ENCODE assay signal across 20 mouse cellular contexts in genomic region chr8:49194592-49195332, GRCm38 (mm10).
A peak's percentile ranks its signal among the peaks of the same experiment; 100 is the strongest.
DNase-seq lines count a peak whose midpoint lies in the region; ATAC-seq and TF ChIP-seq lines count a peak whose summit lies in the region.
"Had no signal": no experiment of that assay in that cellular context is flagged by ENCODE, and none has a peak within 500 bp of the region (broad histone marks: within the 10 kb centered on the region; RNA-seq: fewer than 3 reads in every experiment).

No protein-coding gene starts in this region.

- H3K36me3 ChIP-seq in midbrain, embryonic 10.5 days: no peaks in the 10 kb centered on the region
- no peaks in the 10 kb centered on the region for H3K36me3 ChIP-seq in midbrain, postnatal 0 days (ENCODE audit: insufficient read depth, low read length)
- H3K36me3 ChIP-seq in embryonic facial prominence, embryonic 10.5 days (replicated peaks): no peaks in the 10 kb centered on the region
- H3K36me3 ChIP-seq in midbrain, embryonic 11.5 days (ENCODE audit: control insufficient read depth, insufficient read depth, low read length): no peaks in the 10 kb centered on the region
- no peaks in the 10 kb centered on the region for H3K36me3 ChIP-seq in neural tube, embryonic 15.5 days
- H3K36me3 ChIP-seq: hindbrain, embryonic 15.5 days had no signal

- H3K27ac ChIP-seq in midbrain, embryonic 10.5 days (replicated peaks): peak overlapping the region; percentile 58
- H3K27ac ChIP-seq in midbrain, postnatal 0 days (ENCODE audit: low read depth, low read length): no peak overlapping the region
- H3K27ac ChIP-seq in embryonic facial prominence, embryonic 10.5 days (replicated peaks): 0 out of 2 replicates have a peak overlapping the region, but pooled peaks have one; percentile 2
- peak overlapping the region; percentile 3; the same call in 1 of the 2 replicates for H3K27ac ChIP-seq in midbrain, embryonic 11.5 days (ENCODE audit: low read depth, low read length)
- 0 out of 2 replicates have a peak overlapping the region, but pooled peaks have one; percentile 11 for H3K27ac ChIP-seq in neural tube, embryonic 15.5 days (replicated peaks)
- H3K27ac ChIP-seq: hindbrain, embryonic 15.5 days had no signal

- TF ChIP-seq CTCF in midbrain, postnatal 0 days (IDR thresholded peaks at IDR 0.05): no peak

- 57% methylated on average over 11 of the region's 11 CpGs for WGBS in midbrain, embryonic 10.5 days
- 23% methylated on average over 11 of the region's 11 CpGs for WGBS in midbrain, postnatal 0 days
- 60% methylated on average over 11 of the region's 11 CpGs for WGBS in embryonic facial prominence, embryonic 10.5 days
- 43% methylated on average over 11 of the region's 11 CpGs for WGBS in midbrain, embryonic 11.5 days
- 52% methylated on average over 11 of the region's 11 CpGs for WGBS in neural tube, embryonic 15.5 days

- peaks cover 11% of the 10 kb centered on the region for H3K4me1 ChIP-seq in midbrain, embryonic 10.5 days
- no peaks in the 10 kb centered on the region for H3K4me1 ChIP-seq in midbrain, postnatal 0 days (ENCODE audit: insufficient read depth, low read length)
- peaks cover 7% of the 10 kb centered on the region; the same call in 1 of the 2 replicates for H3K4me1 ChIP-seq in embryonic facial prominence, embryonic 10.5 days
- H3K4me1 ChIP-seq in midbrain, embryonic 11.5 days (ENCODE audit: control insufficient read depth, insufficient read depth, low read length): no peaks in the 10 kb centered on the region; the same call in 1 of the 2 replicates
- H3K4me1 ChIP-seq in neural tube, embryonic 15.5 days: no peaks in the 10 kb centered on the region

- no peak for ATAC-seq in midbrain, postnatal 0 days (ENCODE audit: low FRiP score)
- ATAC-seq in midbrain, embryonic 11.5 days (ENCODE audit: low FRiP score): peak; percentile 91
- ATAC-seq in neural tube, embryonic 15.5 days (ENCODE audit: low FRiP score): no peak

- no peak overlapping the region for H3K4me3 ChIP-seq in midbrain, embryonic 10.5 days
- no peak overlapping the region for H3K4me3 ChIP-seq in midbrain, postnatal 0 days (ENCODE audit: low read depth, low read length)
- H3K4me3 ChIP-seq in embryonic facial prominence, embryonic 10.5 days: no peak overlapping the region
- no peak overlapping the region for H3K4me3 ChIP-seq in midbrain, embryonic 11.5 days (ENCODE audit: low read depth, low read length)
- H3K4me3 ChIP-seq in neural tube, embryonic 15.5 days (replicated peaks): no peak overlapping the region
- H3K4me3 ChIP-seq: hindbrain, embryonic 15.5 days had no signal

- H3K27me3 ChIP-seq in midbrain, embryonic 10.5 days (ENCODE audit: low read depth, poor library complexity, severe bottlenecking): no peaks in the 10 kb centered on the region
- H3K27me3 ChIP-seq in midbrain, postnatal 0 days (ENCODE audit: insufficient read depth, low read length): no peaks in the 10 kb centered on the region
- no peaks in the 10 kb centered on the region for H3K27me3 ChIP-seq in embryonic facial prominence, embryonic 10.5 days (replicated peaks; ENCODE audit: low read depth, poor library complexity, severe bottlenecking)
- no peaks in the 10 kb centered on the region for H3K27me3 ChIP-seq in midbrain, embryonic 11.5 days (ENCODE audit: control insufficient read depth, insufficient read depth, low read length)
- H3K27me3 ChIP-seq in neural tube, embryonic 15.5 days (replicated peaks): no peaks in the 10 kb centered on the region
- H3K27me3 ChIP-seq: hindbrain, embryonic 15.5 days had no signal

- no peaks in the 10 kb centered on the region for H3K9me3 ChIP-seq in midbrain, embryonic 10.5 days (replicated peaks)
- no peaks in the 10 kb centered on the region for H3K9me3 ChIP-seq in midbrain, postnatal 0 days (ENCODE audit: low read length)
- H3K9me3 ChIP-seq in embryonic facial prominence, embryonic 10.5 days: no peaks in the 10 kb centered on the region
- no peaks in the 10 kb centered on the region for H3K9me3 ChIP-seq in midbrain, embryonic 11.5 days (ENCODE audit: control insufficient read depth, low read length)
- H3K9me3 ChIP-seq in neural tube, embryonic 15.5 days (replicated peaks): no peaks in the 10 kb centered on the region
- H3K9me3 ChIP-seq: hindbrain, embryonic 15.5 days had no signal

- no peak overlapping the region for H3K4me2 ChIP-seq in midbrain, postnatal 0 days (ENCODE audit: low read depth, low read length, poor library complexity, severe bottlenecking)
- H3K4me2 ChIP-seq in midbrain, embryonic 11.5 days: no peak overlapping the region
- no peak overlapping the region for H3K4me2 ChIP-seq in neural tube, embryonic 15.5 days
- H3K4me2 ChIP-seq: hindbrain, embryonic 15.5 days had no signal

- DNase-seq in midbrain, embryonic 10.5 days (ENCODE audit: low spot score): peak; percentile 38
- DNase-seq in midbrain, postnatal 0 days (ENCODE audit: low spot score): no peak
- DNase-seq in embryonic facial prominence, embryonic 10.5 days (ENCODE audit: low spot score): no peak
- peak; percentile 89 for DNase-seq in midbrain, embryonic 11.5 days (ENCODE audit: low spot score, missing footprints)
- DNase-seq in ovary, postnatal 10 days (ENCODE audit: low spot score): no peak
- DNase-seq in thymus, postnatal 4 days: no peak
- DNase-seq in layer of hippocampus, adult 9-10 months (ENCODE audit: low spot score): no peak
- DNase-seq: adrenal gland, adult 2 months; cerebellum, adult 11-12 months; gastrocnemius, postnatal 10 days; heart, adult 18-20 months; kidney, adult 18-20 months; kidney, postnatal 14 days; layer of hippocampus, postnatal 36 days; lung, adult 18-20 months; retina, postnatal 1 day; right cerebral cortex, postnatal 4 days; thymus, postnatal 36 days had no signal

- H3K9ac ChIP-seq in midbrain, postnatal 0 days (replicated peaks; ENCODE audit: low read length, poor library complexity, severe bottlenecking): no peak overlapping the region
- no peak overlapping the region for H3K9ac ChIP-seq in midbrain, embryonic 11.5 days (ENCODE audit: low read length)
- H3K9ac ChIP-seq in neural tube, embryonic 15.5 days (replicated peaks): no peak overlapping the region
- H3K9ac ChIP-seq: hindbrain, embryonic 15.5 days had no signal

Comparison
In these comparisons a context has a peak if more than half of its experiments do, and no peak if none do; other contexts are left out.
1. DNase-seq: peak in midbrain, embryonic 10.5 days (single experiment) and midbrain, embryonic 11.5 days (single experiment); none in midbrain, postnatal 0 days (single experiment), embryonic facial prominence, embryonic 10.5 days (single experiment), ovary, postnatal 10 days (single experiment), thymus, postnatal 4 days (single experiment) and layer of hippocampus, adult 9-10 months (single experiment).